Mouse (Mus musculus) lung, postnatal 10 days (tissue): ENCODE data around the gene Gramd4.
"Not testable (repeated sequence)": the region's sequence is repeated elsewhere in the genome, so short reads cannot be mapped to it uniquely, and the experiment has no call there.

Experiments used
- DNase-seq: peaks from one replicate; pipeline ENCODE4 v3.0.0; 2021

The Gramd4 gene

GRCm38 (mm10) chr15:86119186-86119585 lies 61.7 kb downstream of the Gramd4 start:
- DNase-seq = no peak

DNA sequence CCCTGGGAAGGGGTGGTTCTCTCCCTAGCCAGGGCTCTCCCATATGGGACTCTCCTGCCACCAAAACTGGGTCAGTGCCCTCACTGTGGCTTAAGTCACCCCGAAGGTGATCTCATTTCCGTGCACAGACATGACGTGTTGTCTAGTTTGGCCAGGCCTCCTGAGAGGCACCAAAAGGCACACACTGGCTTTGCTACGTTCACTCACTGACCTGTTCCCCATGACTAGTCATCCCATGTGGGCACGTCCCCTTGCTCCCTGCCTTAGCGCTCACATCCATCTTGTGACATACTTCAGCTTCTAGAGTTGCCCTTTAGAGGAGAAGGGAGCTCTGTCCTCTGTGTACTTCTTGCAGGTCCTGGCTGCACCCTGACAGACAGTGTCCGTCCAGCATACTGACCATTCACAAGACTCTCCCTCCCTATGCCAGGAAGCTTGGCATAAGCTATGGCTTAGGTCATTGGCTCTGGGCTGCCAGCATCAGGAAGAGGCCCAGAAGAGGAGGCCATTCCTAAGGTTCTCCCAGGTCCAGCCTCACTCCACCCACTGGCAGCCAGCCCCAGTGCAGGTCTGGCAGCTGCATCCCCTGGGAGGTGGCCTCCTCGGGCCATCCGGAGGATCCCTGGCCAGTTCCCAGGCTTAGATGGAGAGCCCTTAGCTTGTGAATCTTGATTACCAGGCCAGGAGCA lies 64.9 kb downstream of the Gramd4 start:
- DNase-seq = peak; percentile 48

DNA sequence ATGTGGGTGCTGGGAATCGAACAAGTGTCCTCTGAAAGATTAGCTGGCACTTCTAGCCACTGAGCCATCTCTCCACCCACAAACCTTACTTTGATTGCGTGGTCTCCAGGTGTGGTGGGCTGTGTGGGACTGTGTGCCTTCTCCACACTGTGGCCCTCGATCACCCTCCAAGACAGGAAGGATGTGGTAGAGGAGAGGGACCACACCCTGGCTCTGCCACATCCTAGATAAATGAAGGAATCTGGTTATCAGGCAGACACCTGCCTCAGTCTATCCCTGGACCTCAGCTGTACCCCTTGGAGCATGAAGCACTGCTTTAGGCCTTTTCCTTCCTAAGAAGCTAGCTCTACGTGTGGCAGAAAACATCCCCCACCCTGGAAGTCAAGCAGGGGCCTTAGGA lies 65.9 kb downstream of the Gramd4 start:
- DNase-seq = no peak

- DNase-seq = peak; percentile 84
Measured at GRCm38 (mm10) chr15:86124359-86124758, 66.9 kb downstream of the Gramd4 start.

- DNase-seq = no peak
Measured at GRCm38 (mm10) chr15:86129036-86129435, 71.5 kb downstream of the Gramd4 start.

DNA sequence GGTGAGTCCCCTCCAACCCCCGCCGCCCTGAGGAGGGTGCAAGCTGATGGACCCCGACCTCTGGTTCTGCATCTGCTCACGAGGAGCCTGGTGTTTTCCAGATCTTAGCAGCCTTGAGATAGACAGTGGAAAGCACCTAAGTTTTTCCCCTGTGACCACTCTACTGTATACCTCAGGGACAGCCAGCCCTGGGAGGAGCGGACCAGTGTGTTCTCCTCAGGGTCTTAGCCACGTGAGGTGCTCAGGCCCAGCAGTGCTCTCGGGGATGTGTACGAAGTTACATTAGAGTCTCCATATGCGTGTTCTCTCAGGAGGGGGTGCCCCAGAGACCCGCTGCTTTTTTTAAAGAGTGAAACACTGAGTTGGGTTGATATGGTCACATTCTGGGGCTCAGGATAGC lies 73.2 kb downstream of the Gramd4 start:
- no peak for DNase-seq

DNA sequence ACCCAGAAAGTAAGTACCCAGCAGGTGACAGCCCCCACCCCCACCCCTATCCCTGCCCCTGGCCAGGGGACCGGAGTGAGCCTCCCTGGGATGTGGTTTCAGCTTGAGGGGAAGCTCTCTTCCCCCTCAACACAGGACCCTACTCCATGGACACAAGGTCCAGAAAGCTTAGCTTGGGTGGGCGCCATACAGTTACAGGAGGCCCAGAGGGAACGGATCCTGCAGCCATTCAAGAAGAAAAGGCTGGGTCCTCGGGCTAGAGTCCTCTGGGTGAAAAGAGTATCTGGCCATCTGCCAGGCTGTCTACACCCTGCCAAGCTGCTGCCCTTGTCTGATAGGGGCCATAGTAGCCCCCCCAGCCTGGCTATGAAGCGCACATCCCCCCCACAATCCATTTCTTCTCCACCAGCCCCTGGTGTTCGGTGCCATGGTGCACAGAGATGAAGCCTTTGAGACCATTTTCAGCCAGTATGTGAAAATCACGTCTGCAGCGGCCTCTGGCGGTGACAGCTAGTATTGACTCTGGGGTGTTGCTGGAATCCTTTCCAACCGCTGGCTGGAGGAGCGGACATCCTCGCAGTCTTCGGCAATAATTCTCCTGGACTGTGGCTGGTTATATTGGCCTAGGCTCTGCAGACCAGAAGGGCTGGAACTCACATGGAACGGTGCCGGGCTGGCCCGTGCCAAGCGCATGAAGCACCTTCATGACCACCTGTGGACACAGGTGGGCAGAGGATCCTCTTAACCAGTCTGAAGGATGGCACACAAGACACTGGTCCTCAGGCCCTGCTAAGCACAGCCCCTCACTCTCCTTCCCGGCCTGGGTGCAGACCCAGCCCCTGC lies 77.7 kb downstream of the Gramd4 start:
- DNase-seq = peak; percentile 93

GRCm38 (mm10) chr15:86137638-86138037 lies 80.1 kb downstream of the Gramd4 start:
- peak; percentile 66 for DNase-seq

GRCm38 (mm10) chr15:86140323-86140722 lies 82.8 kb downstream of the Gramd4 start:
- DNase-seq = peak; percentile 76

- DNase-seq = no peak
Measured at GRCm38 (mm10) chr15:86144577-86144976, 87.1 kb downstream of the Gramd4 start.

DNA sequence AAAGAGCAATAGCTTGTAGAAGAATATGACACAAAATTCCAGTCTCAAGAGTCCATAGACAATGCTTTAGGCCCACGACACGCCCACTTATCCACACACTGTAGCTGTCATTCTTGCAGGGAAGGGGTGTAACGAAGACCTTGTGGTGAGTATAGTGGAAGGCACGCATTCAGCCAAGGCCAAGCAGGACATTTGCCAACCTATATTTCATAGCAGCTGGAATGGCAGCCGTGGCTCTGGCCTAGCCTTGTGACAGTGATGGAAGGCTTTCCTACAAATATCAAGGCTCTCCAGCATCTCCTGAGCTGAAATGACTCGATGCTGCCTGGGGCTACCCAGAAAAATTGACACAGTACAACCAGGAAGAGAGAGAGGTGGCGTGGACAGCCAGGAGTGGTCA lies 87.6 kb downstream of the Gramd4 start:
- no peak for DNase-seq

DNA sequence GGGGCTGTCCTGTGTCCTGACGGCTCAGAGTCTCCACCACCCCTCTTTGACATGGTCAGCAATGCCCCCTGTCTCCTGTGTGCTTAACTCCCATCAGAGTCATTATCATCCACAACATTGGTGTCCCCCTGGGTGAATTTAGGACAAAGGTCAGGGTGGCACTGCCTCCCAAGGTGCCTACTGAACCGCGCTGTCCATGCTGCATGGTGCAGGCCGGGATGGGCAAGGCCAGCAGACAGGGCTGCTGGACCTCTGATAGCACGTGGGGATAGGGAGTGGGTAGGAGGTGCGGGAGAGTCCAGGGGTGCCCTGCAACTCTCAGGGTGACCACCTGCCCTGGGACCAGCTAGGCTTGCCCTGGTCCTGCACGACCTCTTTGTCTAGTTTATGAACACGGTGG lies 89.4 kb downstream of the Gramd4 start:
- DNase-seq = no peak

GRCm38 (mm10) chr15:86150593-86150992 lies 93.1 kb downstream of the Gramd4 start:
- DNase-seq = no peak

DNA sequence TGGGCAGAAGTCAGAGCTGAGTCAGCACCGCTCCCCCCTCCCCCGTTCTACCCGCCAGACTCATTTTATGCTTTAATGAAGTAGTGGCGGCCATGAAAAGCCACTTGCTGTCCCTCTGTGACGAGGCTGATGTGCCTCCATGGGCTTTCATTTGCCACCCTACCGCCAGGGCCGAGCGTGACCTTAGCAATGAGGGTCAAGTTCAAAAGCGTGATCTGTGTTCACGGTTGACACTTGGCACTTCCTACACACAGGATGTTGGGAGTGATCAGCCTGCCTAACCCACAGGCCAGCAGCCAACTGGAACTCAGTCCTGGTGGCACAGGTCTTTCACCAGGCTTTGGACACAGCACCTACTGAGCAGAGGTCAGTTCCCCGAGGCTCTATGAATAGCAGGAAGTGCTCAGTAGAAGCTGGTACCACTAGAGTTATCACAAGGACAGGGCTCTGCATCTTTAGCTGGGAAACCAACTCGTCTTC lies 96.0 kb downstream of the Gramd4 start:
- DNase-seq = no peak

DNA sequence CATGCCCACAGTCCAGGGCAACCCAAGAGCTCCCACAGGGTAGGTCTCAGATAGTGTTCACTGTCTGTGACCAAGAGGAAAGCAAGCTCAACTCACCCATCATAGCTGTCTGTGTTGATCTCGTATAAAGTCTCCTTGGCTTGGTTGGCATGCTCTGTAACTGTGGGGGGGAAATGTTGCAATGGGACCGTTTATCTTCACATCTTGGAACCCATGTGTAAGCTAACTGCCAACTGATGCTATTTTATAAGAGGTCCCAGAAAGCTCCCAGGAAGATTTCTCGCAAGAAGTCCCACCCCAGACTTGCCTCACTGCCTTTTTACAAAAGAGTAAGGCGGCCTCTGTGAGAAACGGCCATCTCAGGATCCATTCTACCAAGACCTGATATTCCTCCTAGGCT lies 99.0 kb downstream of the Gramd4 start:
- no peak for DNase-seq

- no peak for DNase-seq
Measured at GRCm38 (mm10) chr15:86159093-86159492, 101.6 kb downstream of the Gramd4 start.

GRCm38 (mm10) chr15:86159719-86160118 lies 102.2 kb downstream of the Gramd4 start:
- no peak for DNase-seq

DNA sequence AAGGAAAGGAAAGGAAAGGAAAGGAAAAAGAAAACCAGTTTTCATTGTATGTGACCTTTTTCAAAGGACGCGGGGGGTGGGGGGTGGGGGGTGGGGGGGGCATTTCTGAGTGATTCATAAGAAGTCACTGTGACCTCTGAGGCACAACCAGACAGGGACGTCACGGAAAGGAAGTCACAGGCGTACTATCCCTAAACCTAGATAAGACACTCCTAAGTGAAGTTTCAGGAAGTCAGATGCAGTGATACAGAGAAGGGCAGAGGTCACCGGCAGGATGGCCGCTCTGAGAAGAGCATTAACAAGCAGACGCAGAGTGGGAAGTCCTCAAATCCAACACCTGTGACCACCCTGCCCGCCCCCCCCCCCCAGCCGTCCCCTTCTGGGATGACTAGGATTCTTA lies 103.4 kb downstream of the Gramd4 start:
- no peak for DNase-seq

GRCm38 (mm10) chr15:86161800-86162199 lies 104.3 kb downstream of the Gramd4 start:
- not testable (repeated sequence) for DNase-seq

- DNase-seq = no peak
Measured at GRCm38 (mm10) chr15:86164718-86165345, 107.3 kb downstream of the Gramd4 start.

DNA sequence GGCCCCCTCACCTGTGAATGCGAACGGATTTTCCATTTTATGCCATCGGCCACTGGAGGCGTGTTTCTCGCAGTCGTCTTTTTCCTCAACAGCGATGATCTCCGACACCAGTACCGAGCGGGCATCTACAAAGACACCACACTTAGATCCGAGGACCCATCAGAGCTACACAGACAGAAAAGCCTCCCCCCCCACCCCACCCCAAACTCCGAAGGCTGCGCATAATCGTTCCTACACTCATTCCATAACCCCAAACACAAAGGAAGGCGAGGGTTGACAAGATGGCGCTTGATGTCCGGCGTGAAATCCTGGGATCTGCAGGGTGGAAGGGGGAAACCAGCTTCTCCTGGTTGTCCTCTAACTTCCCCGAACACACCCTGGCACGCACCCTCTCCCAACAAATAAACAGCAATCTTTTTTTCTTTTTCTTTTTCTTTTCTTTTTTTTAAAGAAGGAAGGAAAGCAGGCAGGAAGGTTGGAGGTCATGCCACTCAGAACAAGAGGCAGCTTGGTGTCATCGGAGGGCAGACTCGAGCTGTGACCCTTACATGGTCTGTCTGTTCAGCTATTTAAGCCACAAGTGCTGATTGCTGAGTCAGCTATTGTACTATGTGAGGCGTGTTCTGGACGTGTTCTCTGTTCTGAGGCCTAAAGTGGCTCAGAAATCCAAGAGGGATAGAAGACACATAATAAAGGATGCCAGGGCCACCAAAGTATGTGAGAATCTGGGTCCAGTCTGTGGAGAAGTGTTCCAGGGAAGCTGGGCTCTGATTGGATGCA lies 108.5 kb downstream of the Gramd4 start:
- DNase-seq = no peak

GRCm38 (mm10) chr15:86167032-86167655 lies 109.6 kb downstream of the Gramd4 start:
- DNase-seq = no peak
